Mouse (Mus musculus): ENCODE measurements at regions not wholly inside any gene's neighbourhood (a gene's known extent, or its start where the extent isn't known, plus 50 kb on each side); places are given as distances from the start of the nearest gene placed in this dataset.
"Not testable (repeated sequence)": the region's sequence is repeated elsewhere in the genome, so short reads cannot be mapped to it uniquely, and the experiment has no call there.

GRCm38 (mm10) chr14:76758589-76758988 is 201.9 kb upstream of the Serp2 start:
- no peak for DNase-seq (ENCODE audit: low read depth, low spot score)

- no peak for DNase-seq (ENCODE audit: low read depth, low spot score)
Measured at GRCm38 (mm10) chr14:76755591-76756376, 199.1 kb upstream of the Serp2 start.

GRCm38 (mm10) chr14:76753734-76754133 is 197.0 kb upstream of the Serp2 start:
- DNase-seq (ENCODE audit: low read depth, low spot score) = no peak

GRCm38 (mm10) chr14:76749178-76749577 is 192.5 kb upstream of the Serp2 start:
- DNase-seq (ENCODE audit: low read depth, low spot score) = no peak

- DNase-seq (ENCODE audit: low read depth, low spot score) = no peak
Measured at GRCm38 (mm10) chr14:76748711-76749110, 192.0 kb upstream of the Serp2 start.

GRCm38 (mm10) chr14:76747814-76748213 is 191.1 kb upstream of the Serp2 start:
- peak; percentile 59 for DNase-seq (ENCODE audit: low read depth, low spot score)

GRCm38 (mm10) chr14:76746282-76746681 is 189.6 kb upstream of the Serp2 start:
- DNase-seq (ENCODE audit: low read depth, low spot score) = no peak

- no peak for DNase-seq (ENCODE audit: low read depth, low spot score)
Measured at GRCm38 (mm10) chr14:76744674-76745433, 188.2 kb upstream of the Serp2 start.

GRCm38 (mm10) chr14:76742297-76742696 is 185.6 kb upstream of the Serp2 start:
- DNase-seq (ENCODE audit: low read depth, low spot score) = no peak

GRCm38 (mm10) chr14:76739836-76740597 is 183.3 kb upstream of the Serp2 start:
- DNase-seq (ENCODE audit: low read depth, low spot score) = peak; percentile 88

- DNase-seq (ENCODE audit: low read depth, low spot score) = no peak
Measured at GRCm38 (mm10) chr14:76735997-76736396, 179.3 kb upstream of the Serp2 start.

GRCm38 (mm10) chr14:76735107-76735506 is 178.4 kb upstream of the Serp2 start:
- DNase-seq (ENCODE audit: low read depth, low spot score) = peak; percentile 23

- DNase-seq (ENCODE audit: low read depth, low spot score) = no peak
Measured at GRCm38 (mm10) chr14:76733258-76733823, 176.7 kb upstream of the Serp2 start.

- DNase-seq (ENCODE audit: low read depth, low spot score) = no peak
Measured at GRCm38 (mm10) chr14:76731096-76731986, 174.7 kb upstream of the Serp2 start.

GRCm38 (mm10) chr14:76725844-76726243 is 169.2 kb upstream of the Serp2 start:
- DNase-seq (ENCODE audit: low read depth, low spot score) = no peak

- not testable (repeated sequence) for DNase-seq (ENCODE audit: low read depth, low spot score)
Measured at GRCm38 (mm10) chr14:76725231-76725630, 168.5 kb upstream of the Serp2 start.

- DNase-seq (ENCODE audit: low read depth, low spot score) = no peak
Measured at GRCm38 (mm10) chr14:76724826-76725225, 168.1 kb upstream of the Serp2 start.

GRCm38 (mm10) chr14:76724395-76724794 is 167.7 kb upstream of the Serp2 start:
- no peak for DNase-seq (ENCODE audit: low read depth, low spot score)

- no peak for DNase-seq (ENCODE audit: low read depth, low spot score)
Measured at GRCm38 (mm10) chr14:76723551-76723950, 166.9 kb upstream of the Serp2 start.

- no peak for DNase-seq (ENCODE audit: low read depth, low spot score)
Measured at GRCm38 (mm10) chr14:76722297-76722696, 165.6 kb upstream of the Serp2 start.

- no peak for DNase-seq (ENCODE audit: low read depth, low spot score)
Measured at GRCm38 (mm10) chr14:76721751-76722150, 165.1 kb upstream of the Serp2 start.
